Mouse (Mus musculus): Measurements from ENCODE around the gene 4933402D24Rik. TPM values are rescaled to one million over a fixed set of nuclear protein-coding genes. Genes with fewer than 3 reads are reported as not detected.

4933402D24Rik gene
- total RNA-seq (2021) (not detected), polyA plus RNA-seq (2012; rRNA removed) (not detected in 2 replicates)
- long read RNA-seq, result 0 reads

DNA sequence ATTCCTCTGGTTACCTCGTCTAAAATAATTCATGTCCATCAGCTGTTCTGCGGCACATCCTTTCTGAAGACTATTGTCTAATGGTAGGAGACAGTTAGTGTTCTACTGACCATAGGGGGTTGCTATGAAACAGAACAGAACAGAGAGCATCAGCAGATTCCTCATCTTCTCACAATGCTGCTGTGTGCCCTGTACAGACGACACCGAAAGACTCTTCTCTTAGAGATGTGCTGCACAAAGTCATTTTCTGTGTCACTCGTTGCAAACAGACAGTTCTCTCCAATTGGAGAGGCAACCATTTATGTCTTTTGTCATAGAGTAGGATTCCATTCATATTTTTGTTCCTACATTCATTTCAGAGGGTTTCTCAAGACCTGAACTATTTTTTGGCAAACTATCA, at the start of gene 4933402D24Rik:
Gene 4933402D24Rik (minus strand): TSS at position 101 of the 400 bp plus-strand sequence.
- Histone ChIP-seq H3K79me2 (replicated peaks; ENCODE audit: control insufficient read depth, insufficient read depth, low read length) (no peaks in the 10 kb centered on the region), H3K36me3 (ENCODE audit: control insufficient read depth, insufficient read depth, low read length) (no peaks in the 10 kb centered on the region), H3K4me1 (ENCODE audit: control insufficient read depth, insufficient read depth, low read length) (no peaks in the 10 kb centered on the region), H3K4me3 (no peak within 1 kb of the TSS), H3K27me3 (ENCODE audit: control insufficient read depth, insufficient read depth, low read length) (no peaks in the 10 kb centered on the region), H3K27ac (no peak within 1 kb of the TSS), H3K9ac (ENCODE audit: low read depth, low read length) (no peak within 1 kb of the TSS)
- no peak for DNase-seq
- 69% methylated on average over 5 of the region's 5 CpGs for WGBS
- intact Hi-C loops (cut with DNase I), result loop anchor here (5.0 to 10.0 kb wide), 2 partner anchors 168 to 356 kb away; partner anchors contain the start of gene Klf7
- TF ChIP-seq EP300 (IDR thresholded peaks at IDR 0.05; ENCODE audit: insufficient read depth, low read depth, low read length) (no peak), CTCF (IDR thresholded peaks at IDR 0.05) (no peak), POLR2A (IDR thresholded peaks at IDR 0.05; ENCODE audit: insufficient read depth, low read depth, low read length) (no peak)

DNA sequence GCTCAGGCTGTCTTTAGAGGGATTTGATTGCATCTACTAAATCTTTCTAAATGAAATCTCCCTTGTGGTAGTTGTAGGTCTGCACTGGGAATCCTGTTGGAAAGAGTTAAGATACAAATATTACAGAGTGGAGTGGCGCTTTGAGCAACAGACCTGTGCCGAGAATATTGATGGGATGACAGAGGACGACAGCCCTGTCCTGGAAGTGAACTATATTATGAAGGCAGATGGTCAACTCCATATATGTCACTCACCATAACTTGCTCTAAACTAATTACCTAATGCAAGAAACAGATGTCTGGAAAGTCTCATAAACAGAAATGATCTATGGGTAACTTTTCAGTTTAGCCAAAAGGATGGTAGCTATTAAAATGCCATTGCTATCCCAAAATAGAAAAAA, 39.5 kb upstream of the 4933402D24Rik start:
- no peak for DNase-seq
- no peaks in the 10 kb centered on the region for H3K79me2 ChIP-seq (replicated peaks; ENCODE audit: control insufficient read depth, insufficient read depth, low read length)
- H3K36me3 ChIP-seq (ENCODE audit: control insufficient read depth, insufficient read depth, low read length), result no peaks in the 10 kb centered on the region
- intact Hi-C loops (cut with DNase I), result no loop called here
- no peaks in the 10 kb centered on the region for H3K27me3 ChIP-seq (ENCODE audit: control insufficient read depth, insufficient read depth, low read length)
- H3K4me1 ChIP-seq (ENCODE audit: control insufficient read depth, insufficient read depth, low read length), result no peaks in the 10 kb centered on the region
- no peak overlapping the region for H3K27ac ChIP-seq
- no peak overlapping the region for H3K4me3 ChIP-seq
- no peak for TF ChIP-seq CTCF (IDR thresholded peaks at IDR 0.05)
- TF ChIP-seq POLR2A (IDR thresholded peaks at IDR 0.05; ENCODE audit: insufficient read depth, low read depth, low read length), result no peak
- TF ChIP-seq EP300 (IDR thresholded peaks at IDR 0.05; ENCODE audit: insufficient read depth, low read depth, low read length), result no peak
- H3K9ac ChIP-seq (ENCODE audit: low read depth, low read length), result no peak overlapping the region
- WGBS, result 68% methylated on average over 3 of the region's 3 CpGs

DNA sequence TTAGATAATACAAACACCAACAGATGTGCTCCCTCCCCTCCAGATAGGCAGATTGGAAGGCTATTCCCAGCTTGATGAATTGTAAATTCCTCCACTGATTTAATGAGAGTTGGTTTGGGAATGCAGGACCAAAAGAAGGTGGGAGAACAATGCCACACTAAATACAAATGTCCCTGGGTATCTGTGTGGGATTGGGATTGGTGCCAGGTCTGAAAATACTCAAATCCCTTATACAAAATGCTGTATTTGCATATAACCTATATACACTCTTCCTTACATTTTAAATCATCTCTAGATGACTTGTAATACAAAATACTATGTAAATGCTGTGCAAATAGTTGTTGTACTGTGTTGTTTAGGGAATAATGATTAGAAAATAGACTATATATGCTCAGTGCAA, 36.0 kb upstream of the 4933402D24Rik start:
- no peak for TF ChIP-seq POLR2A (IDR thresholded peaks at IDR 0.05; ENCODE audit: insufficient read depth, low read depth, low read length)
- no peak for TF ChIP-seq CTCF (IDR thresholded peaks at IDR 0.05)
- no peak for TF ChIP-seq EP300 (IDR thresholded peaks at IDR 0.05; ENCODE audit: insufficient read depth, low read depth, low read length)
- intact Hi-C loops (cut with DNase I), result no loop called here
- H3K4me3 ChIP-seq, result no peak overlapping the region
- H3K36me3 ChIP-seq (ENCODE audit: control insufficient read depth, insufficient read depth, low read length), result no peaks in the 10 kb centered on the region
- H3K79me2 ChIP-seq (replicated peaks; ENCODE audit: control insufficient read depth, insufficient read depth, low read length), result no peaks in the 10 kb centered on the region
- H3K27me3 ChIP-seq (ENCODE audit: control insufficient read depth, insufficient read depth, low read length), result no peaks in the 10 kb centered on the region
- DNase-seq, result no peak
- no peak overlapping the region for H3K9ac ChIP-seq (ENCODE audit: low read depth, low read length)
- no peaks in the 10 kb centered on the region for H3K4me1 ChIP-seq (ENCODE audit: control insufficient read depth, insufficient read depth, low read length)
- H3K27ac ChIP-seq, result no peak overlapping the region

DNA sequence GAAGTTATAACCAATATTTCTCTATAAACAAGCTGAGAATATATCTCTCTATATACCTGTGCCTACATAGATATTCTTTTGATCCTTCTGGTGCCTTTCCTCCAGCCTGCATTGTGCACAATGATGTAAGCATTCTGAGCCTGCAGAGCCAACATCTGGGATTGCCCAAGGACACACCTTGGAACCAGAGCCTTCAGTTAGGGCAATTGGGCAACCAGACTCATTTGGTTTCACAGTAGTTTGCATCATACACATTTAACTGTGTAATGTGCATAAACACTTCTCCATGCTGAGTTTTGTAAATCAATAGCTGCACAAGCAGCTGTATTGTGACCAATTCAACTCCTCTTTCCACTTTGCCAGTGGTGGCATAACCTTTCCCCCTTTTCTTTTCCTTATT, 25.3 kb upstream of the 4933402D24Rik start:
- Histone ChIP-seq H3K27ac (no peak overlapping the region), H3K27me3 (ENCODE audit: control insufficient read depth, insufficient read depth, low read length) (no peaks in the 10 kb centered on the region), H3K9ac (ENCODE audit: low read depth, low read length) (no peak overlapping the region), H3K79me2 (replicated peaks; ENCODE audit: control insufficient read depth, insufficient read depth, low read length) (no peaks in the 10 kb centered on the region), H3K4me3 (no peak overlapping the region), H3K4me1 (ENCODE audit: control insufficient read depth, insufficient read depth, low read length) (no peaks in the 10 kb centered on the region), H3K36me3 (ENCODE audit: control insufficient read depth, insufficient read depth, low read length) (no peaks in the 10 kb centered on the region)
- TF ChIP-seq CTCF (IDR thresholded peaks at IDR 0.05), result no peak
- TF ChIP-seq POLR2A (IDR thresholded peaks at IDR 0.05; ENCODE audit: insufficient read depth, low read depth, low read length), result no peak
- TF ChIP-seq EP300 (IDR thresholded peaks at IDR 0.05; ENCODE audit: insufficient read depth, low read depth, low read length), result no peak
- intact Hi-C loops (cut with DNase I), result no loop called here
- no peak for DNase-seq

DNA sequence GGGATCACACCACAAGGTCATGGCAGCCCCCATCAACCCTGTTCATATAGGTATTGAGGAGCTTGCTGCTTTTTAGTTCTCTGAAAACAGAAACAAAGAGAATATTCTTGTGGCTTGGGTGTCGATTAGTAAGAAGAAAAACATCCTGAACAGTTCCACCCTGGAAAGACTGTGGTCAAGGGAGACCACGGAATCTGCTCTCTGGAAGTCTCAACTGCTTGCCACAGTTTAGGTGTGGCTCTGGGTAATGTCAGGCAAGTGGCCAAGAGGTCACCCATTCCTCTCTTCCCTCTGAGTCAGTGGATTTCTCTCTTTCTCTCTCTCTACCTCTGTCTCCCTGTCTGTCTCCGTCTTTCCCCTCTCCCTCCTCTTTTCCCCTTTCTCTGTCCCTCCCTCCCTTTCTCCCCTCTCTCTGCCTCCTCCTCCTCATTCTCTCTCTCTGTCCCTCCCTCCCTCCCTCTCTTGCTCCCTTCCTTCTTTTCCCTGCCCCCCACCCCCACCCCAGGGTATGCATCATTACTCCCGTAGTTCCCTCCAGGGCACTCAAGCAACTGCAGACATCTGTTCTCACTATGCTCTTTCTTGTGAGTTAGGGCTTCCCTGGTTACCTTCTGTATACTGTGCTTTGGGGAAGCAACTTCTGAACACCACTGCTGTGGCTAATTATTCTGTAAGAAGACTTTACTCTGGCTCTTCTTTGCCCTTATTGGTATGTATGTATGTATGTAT, 8.0 kb upstream of the 4933402D24Rik start:
- no peaks in the 10 kb centered on the region for H3K36me3 ChIP-seq (ENCODE audit: control insufficient read depth, insufficient read depth, low read length)
- H3K4me3 ChIP-seq, result no peak overlapping the region
- H3K79me2 ChIP-seq (replicated peaks; ENCODE audit: control insufficient read depth, insufficient read depth, low read length), result no peaks in the 10 kb centered on the region
- 40% methylated on average over 4 of the region's 4 CpGs for WGBS
- TF ChIP-seq CTCF (IDR thresholded peaks at IDR 0.05) (no peak), EP300 (IDR thresholded peaks at IDR 0.05; ENCODE audit: insufficient read depth, low read depth, low read length) (no peak), POLR2A (IDR thresholded peaks at IDR 0.05; ENCODE audit: insufficient read depth, low read depth, low read length) (no peak)
- no peaks in the 10 kb centered on the region for H3K4me1 ChIP-seq (ENCODE audit: control insufficient read depth, insufficient read depth, low read length)
- H3K9ac ChIP-seq (ENCODE audit: low read depth, low read length), result no peak overlapping the region
- no peak for DNase-seq
- H3K27ac ChIP-seq, result no peak overlapping the region
- H3K27me3 ChIP-seq (ENCODE audit: control insufficient read depth, insufficient read depth, low read length), result no peaks in the 10 kb centered on the region
- intact Hi-C loops (cut with DNase I), result no loop called here

DNA sequence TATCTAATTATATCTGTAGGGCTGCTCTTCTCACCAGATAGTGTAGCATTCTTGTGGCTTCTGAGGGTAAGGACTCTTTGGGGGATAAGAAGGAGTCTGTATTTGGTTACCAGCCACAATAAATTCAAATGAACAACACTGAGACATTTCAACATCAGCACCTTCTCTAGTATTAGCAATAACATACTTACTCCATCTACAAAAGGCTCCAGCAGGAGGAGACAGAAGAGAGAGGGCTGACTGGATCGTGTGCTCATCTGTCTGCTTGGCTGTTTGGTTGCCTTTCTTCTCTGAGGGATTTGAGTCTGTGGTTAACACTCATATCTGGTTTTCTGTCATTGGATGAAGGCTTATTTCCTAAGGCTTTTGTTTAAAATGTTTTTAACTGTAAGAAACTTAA, 7.3 kb upstream of the 4933402D24Rik start:
- TF ChIP-seq EP300 (IDR thresholded peaks at IDR 0.05; ENCODE audit: insufficient read depth, low read depth, low read length), result no peak
- TF ChIP-seq POLR2A (IDR thresholded peaks at IDR 0.05; ENCODE audit: insufficient read depth, low read depth, low read length), result no peak
- no peak for TF ChIP-seq CTCF (IDR thresholded peaks at IDR 0.05)
- intact Hi-C loops (cut with DNase I), result no loop called here
- 42% methylated on average over 1 of the region's 1 CpGs for WGBS

More for the DNA sequence above, 7.3 kb upstream of the 4933402D24Rik start:
- H3K36me3 ChIP-seq (ENCODE audit: control insufficient read depth, insufficient read depth, low read length), result no peaks in the 10 kb centered on the region
- H3K27ac ChIP-seq, result no peak overlapping the region
- no peaks in the 10 kb centered on the region for H3K4me1 ChIP-seq (ENCODE audit: control insufficient read depth, insufficient read depth, low read length)
- no peaks in the 10 kb centered on the region for H3K27me3 ChIP-seq (ENCODE audit: control insufficient read depth, insufficient read depth, low read length)
- H3K79me2 ChIP-seq (replicated peaks; ENCODE audit: control insufficient read depth, insufficient read depth, low read length), result no peaks in the 10 kb centered on the region
- no peak for DNase-seq
- H3K4me3 ChIP-seq, result no peak overlapping the region
- no peak overlapping the region for H3K9ac ChIP-seq (ENCODE audit: low read depth, low read length)

Measured in heart, adult 2 months (tissue).